Mouse (Mus musculus): ENCODE results near the gene Mid1. TPM values are rescaled to one million over a fixed set of nuclear protein-coding genes. Genes with fewer than 3 reads are reported as not detected.
"Not testable (repeated sequence)": the region's sequence is repeated elsewhere in the genome, so short reads cannot be mapped to it uniquely, and the experiment has no call there.

The Mid1 gene
- polyA plus RNA-seq, 1 experiment from 2014 or later = 20.2 TPM

DNA sequence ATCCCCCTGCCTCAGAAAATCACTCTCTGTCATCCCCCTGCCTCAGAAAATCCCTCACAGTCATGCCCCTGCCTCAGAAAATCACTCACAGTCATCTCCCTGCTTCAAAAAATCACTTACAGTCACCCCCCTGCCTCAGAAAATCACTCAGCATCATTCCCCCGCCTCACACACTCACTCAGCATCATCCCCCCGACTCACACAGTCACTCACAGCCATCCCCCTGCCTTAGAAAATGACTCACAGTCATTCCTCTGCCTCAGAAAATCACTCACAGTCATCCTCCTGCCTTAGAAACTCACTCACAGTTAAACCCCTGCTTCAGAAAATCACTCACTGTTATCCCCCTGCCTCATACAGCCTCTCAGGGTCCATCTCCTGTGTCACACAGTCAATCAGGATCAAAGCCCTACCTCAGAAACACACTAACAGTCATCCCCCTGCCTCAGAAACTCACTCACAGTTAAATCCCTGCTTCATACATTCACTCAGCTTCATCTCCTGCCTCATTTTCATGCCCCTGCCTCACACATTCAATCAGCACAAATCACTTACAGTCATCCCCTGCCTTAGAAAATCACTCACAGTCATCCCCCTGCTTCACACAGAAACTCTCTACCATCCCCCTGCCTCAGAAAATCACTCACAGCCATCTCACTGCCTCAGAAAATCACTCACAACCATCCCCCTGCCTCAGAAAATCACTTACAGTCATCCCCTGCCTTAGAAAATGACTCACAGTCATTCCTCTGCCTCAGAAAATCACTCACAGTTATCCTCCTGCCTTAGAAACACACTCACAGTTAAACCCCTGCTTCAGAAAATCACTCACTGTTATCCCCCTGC, 310.1 kb downstream of the Mid1 start:
- peaks cover 50% of the 10 kb centered on the region for H3K9me3 ChIP-seq (ENCODE audit: control insufficient read depth, low read length)

DNA sequence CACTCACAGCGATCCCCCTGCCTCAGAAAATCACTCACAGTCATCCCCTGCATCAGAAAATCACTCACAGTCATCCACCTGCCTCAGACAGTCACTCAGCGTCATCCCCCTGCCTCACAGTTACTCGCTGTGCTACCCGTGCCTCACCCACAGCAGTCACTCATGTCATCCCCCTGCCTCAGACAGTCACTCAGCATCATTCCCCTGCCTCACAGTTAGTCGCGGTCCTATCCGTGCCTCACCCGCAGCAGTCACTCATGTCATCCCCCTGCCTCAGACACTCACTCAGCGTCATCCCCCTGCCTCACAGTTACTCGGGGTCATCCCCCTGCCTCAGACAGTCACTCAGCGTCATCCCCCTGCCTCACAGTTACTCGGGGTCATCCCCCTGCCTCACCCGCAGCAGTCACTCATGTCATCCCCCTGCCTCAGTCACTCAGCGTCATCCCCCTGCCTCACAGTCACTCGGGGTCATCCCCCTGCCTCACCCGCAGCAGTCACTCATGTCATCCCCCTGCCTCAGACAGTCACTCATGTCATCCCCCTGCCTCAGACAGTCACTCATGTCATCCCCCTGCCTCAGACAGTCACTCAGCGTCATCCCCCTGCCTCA, 311.0 kb downstream of the Mid1 start:
- ATAC-seq (ENCODE audit: low FRiP score, low TSS enrichment); H3K4me1 ChIP-seq (ENCODE audit: control insufficient read depth, insufficient read depth, low read length); H3K36me3 ChIP-seq (ENCODE audit: control insufficient read depth, insufficient read depth, low read length); H3K4me3 ChIP-seq (ENCODE audit: low read length); H3K27me3 ChIP-seq (ENCODE audit: control insufficient read depth, insufficient read depth, low read length); H3K27ac ChIP-seq (ENCODE audit: low read depth, low read length); H3K4me2 ChIP-seq (replicated peaks; ENCODE audit: low read depth, low read length); H3K9ac ChIP-seq (ENCODE audit: low read depth, low read length): not testable (repeated sequence)
- WGBS = 62% methylated on average over 17 of the region's 17 CpGs
- peaks cover 52% of the 10 kb centered on the region for H3K9me3 ChIP-seq (ENCODE audit: control insufficient read depth, low read length)

More for the DNA sequence above, 310.1 kb downstream of the Mid1 start:
- not testable (repeated sequence) for H3K36me3 ChIP-seq (ENCODE audit: control insufficient read depth, insufficient read depth, low read length); H3K27me3 ChIP-seq (ENCODE audit: control insufficient read depth, insufficient read depth, low read length); H3K27ac ChIP-seq (ENCODE audit: low read depth, low read length); H3K4me3 ChIP-seq (ENCODE audit: low read length); H3K4me2 ChIP-seq (replicated peaks; ENCODE audit: low read depth, low read length); ATAC-seq (ENCODE audit: low FRiP score, low TSS enrichment); H3K4me1 ChIP-seq (ENCODE audit: control insufficient read depth, insufficient read depth, low read length); H3K9ac ChIP-seq (ENCODE audit: low read depth, low read length)
- 52% methylated on average over 2 of the region's 2 CpGs for WGBS

DNA sequence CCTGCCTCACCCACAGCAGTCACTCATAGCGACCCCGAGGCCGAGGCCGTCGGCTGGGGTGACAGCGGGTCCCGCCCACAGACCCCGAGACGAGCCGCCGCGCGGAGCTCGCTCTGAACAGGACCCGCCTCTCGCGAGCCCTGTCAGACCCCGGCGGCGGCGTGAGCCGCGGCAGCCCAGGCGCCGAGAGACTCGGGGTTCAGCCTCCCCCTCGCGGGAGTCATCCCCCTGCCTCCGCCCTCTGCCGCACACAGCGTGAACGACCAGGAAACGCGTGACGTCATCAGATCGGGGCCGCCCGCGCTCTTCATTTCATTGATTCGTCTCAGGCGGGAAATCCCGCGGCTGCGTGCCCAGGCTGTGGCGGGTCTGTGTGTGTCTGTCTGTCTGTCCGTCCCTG, 311.9 kb downstream of the Mid1 start:
- not testable (repeated sequence) for H3K36me3 ChIP-seq (ENCODE audit: control insufficient read depth, insufficient read depth, low read length); H3K27ac ChIP-seq (ENCODE audit: low read depth, low read length); H3K4me1 ChIP-seq (ENCODE audit: control insufficient read depth, insufficient read depth, low read length); H3K27me3 ChIP-seq (ENCODE audit: control insufficient read depth, insufficient read depth, low read length)
- 54% methylated on average over 46 of the region's 46 CpGs for WGBS
- peak overlapping the region; percentile 31 for H3K4me3 ChIP-seq (ENCODE audit: low read length)
- H3K9ac ChIP-seq (ENCODE audit: low read depth, low read length) = peak overlapping the region; percentile 0; the same call in 1 of the 2 replicates
- H3K9me3 ChIP-seq (ENCODE audit: control insufficient read depth, low read length) = peaks cover 53% of the 10 kb centered on the region
- H3K4me2 ChIP-seq (replicated peaks; ENCODE audit: low read depth, low read length) = peak overlapping the region; percentile 60
- ATAC-seq (ENCODE audit: low FRiP score, low TSS enrichment) = peak; percentile 34

DNA sequence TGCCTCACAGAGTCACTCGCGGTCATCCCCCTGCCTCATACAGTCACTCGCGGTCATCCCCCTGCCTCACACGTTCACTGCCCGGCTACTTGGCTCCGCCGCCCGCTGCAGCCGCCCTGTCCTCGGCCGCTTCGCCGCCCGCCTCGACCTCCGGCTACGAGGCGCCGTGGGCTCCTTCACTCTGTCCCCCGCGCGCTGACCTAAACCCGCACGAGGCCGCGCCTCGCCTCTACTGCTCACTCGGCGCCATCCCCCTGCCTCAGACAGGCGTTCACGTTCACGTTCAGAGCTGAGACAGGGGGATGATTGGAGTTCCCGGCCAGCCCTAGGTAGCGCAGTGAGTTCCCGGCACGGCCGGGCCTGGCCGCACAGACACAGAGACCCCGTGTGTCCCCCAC, 312.5 kb downstream of the Mid1 start:
- H3K27me3 ChIP-seq (ENCODE audit: control insufficient read depth, insufficient read depth, low read length); H3K36me3 ChIP-seq (ENCODE audit: control insufficient read depth, insufficient read depth, low read length); H3K4me1 ChIP-seq (ENCODE audit: control insufficient read depth, insufficient read depth, low read length): not testable (repeated sequence)
- H3K4me2 ChIP-seq (replicated peaks; ENCODE audit: low read depth, low read length) = peak overlapping the region; percentile 60
- peak overlapping the region; percentile 32; the same call in 1 of the 2 replicates for H3K27ac ChIP-seq (ENCODE audit: low read depth, low read length)
- peaks cover 49% of the 10 kb centered on the region for H3K9me3 ChIP-seq (ENCODE audit: control insufficient read depth, low read length)
- ATAC-seq (ENCODE audit: low FRiP score, low TSS enrichment) = peak; percentile 36; the same call in 1 of the 2 replicates
- 57% methylated on average over 40 of the region's 40 CpGs for WGBS
- H3K9ac ChIP-seq (ENCODE audit: low read depth, low read length) = peak overlapping the region; percentile 5
- H3K4me3 ChIP-seq (ENCODE audit: low read length) = peak overlapping the region; percentile 31

DNA sequence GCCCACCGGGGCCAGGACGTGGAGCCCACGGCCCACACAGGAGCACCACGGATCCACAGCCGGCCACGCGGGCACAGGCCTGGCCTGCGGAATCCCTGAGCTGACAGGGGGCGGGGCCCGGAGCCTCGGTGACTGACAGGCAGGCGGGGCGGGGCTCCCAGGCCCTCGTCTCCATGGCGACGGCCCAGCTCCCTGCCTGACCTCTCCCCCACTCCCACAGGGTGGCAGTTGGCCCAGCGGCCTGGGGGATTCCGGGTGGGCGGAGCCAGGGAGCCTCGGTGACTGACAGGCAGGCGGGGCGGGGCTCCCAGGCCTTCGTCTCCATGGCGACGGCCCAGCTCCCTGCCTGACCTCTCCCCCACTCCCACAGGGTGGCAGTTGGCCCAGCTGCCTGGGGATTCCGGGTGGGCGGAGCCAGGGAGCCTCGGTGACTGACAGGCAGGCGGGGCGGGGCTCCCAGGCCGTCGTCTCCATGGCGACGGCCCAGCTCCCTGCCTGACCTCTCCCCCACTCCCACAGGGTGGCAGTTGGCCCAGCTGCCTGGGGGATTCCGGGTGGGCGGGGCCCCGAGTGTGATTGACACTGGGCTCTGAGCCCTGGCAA, 313.0 kb downstream of the Mid1 start:
- peak; percentile 93 for ATAC-seq (ENCODE audit: low FRiP score, low TSS enrichment)
- Histone ChIP-seq H3K9ac (ENCODE audit: low read depth, low read length) (peak overlapping the region; percentile 5), H3K4me2 (replicated peaks; ENCODE audit: low read depth, low read length) (peak overlapping the region; percentile 60), H3K4me3 (ENCODE audit: low read length) (peak overlapping the region; percentile 31), H3K9me3 (ENCODE audit: control insufficient read depth, low read length) (peaks cover 45% of the 10 kb centered on the region), H3K27ac (ENCODE audit: low read depth, low read length) (peak overlapping the region; percentile 32; the same call in 1 of the 2 replicates)
- H3K27me3 ChIP-seq (ENCODE audit: control insufficient read depth, insufficient read depth, low read length); H3K36me3 ChIP-seq (ENCODE audit: control insufficient read depth, insufficient read depth, low read length); H3K4me1 ChIP-seq (ENCODE audit: control insufficient read depth, insufficient read depth, low read length): not testable (repeated sequence)
- WGBS = 34% methylated on average over 37 of the region's 37 CpGs

DNA sequence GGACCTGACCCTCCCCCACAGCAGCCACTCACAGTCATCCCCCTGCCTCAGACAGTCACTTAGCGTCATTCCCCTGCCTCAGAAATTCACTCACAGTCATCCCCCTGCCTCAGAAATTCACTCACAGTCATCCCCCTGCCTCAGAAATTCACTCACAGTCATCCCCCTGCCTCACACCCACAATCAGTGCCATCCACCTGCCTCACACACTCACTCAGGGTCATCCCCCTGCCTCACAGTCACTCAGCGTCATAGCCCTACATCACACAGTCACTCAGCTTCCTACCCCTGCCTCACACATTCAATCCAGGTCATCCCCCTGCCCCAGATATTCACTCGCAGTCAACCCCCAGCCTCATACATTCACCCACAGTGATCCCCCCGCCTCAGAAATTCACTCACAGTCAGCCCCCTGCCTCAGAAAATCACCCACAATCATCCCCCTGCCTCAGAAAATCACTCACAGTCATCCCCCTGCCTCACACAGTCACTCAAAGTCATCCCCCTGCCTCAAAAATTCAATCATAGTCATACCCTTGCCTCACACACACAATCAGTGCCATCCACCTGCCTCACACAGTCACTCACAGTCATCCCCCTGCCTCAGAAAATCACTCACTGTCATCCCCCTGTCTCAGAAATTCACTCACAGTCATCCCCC, 313.7 kb downstream of the Mid1 start:
- H3K9ac ChIP-seq (ENCODE audit: low read depth, low read length); H3K27me3 ChIP-seq (ENCODE audit: control insufficient read depth, insufficient read depth, low read length); H3K36me3 ChIP-seq (ENCODE audit: control insufficient read depth, insufficient read depth, low read length); H3K27ac ChIP-seq (ENCODE audit: low read depth, low read length); H3K4me1 ChIP-seq (ENCODE audit: control insufficient read depth, insufficient read depth, low read length); H3K4me2 ChIP-seq (replicated peaks; ENCODE audit: low read depth, low read length); H3K4me3 ChIP-seq (ENCODE audit: low read length); ATAC-seq (ENCODE audit: low FRiP score, low TSS enrichment): not testable (repeated sequence)
- 57% methylated on average over 4 of the region's 4 CpGs for WGBS
- peaks cover 40% of the 10 kb centered on the region for H3K9me3 ChIP-seq (ENCODE audit: control insufficient read depth, low read length)

DNA sequence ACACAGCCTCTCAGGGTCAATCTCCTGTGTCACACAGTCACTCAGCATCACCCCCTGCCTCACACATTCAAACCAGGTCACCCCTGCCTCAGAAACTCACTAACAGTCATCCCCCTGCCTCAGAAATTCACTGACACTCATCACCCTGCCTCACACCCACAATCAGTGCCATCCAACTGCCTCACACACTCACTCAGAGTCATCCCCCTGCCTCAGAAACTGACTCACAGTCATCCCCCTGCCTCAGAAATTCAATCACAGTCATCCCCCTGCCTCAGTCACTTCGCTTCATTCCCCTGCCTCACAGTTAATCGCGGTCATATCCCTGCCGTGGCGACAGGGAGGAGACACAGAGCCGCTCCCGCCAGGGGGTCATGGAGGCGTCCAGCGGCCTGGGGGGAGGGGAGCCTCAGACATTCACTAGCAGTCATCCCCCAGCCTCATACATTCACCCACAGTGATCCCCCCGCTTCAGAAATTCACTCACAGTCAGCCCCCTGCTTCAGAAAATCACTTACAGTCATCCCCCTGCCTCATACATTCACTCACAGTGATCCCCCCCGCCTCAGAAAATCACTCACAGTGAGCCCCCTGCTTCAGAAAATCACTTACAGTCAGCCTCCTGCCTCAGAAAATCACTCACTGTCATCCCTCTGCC, 314.4 kb downstream of the Mid1 start:
- WGBS = 50% methylated on average over 11 of the region's 11 CpGs

DNA sequence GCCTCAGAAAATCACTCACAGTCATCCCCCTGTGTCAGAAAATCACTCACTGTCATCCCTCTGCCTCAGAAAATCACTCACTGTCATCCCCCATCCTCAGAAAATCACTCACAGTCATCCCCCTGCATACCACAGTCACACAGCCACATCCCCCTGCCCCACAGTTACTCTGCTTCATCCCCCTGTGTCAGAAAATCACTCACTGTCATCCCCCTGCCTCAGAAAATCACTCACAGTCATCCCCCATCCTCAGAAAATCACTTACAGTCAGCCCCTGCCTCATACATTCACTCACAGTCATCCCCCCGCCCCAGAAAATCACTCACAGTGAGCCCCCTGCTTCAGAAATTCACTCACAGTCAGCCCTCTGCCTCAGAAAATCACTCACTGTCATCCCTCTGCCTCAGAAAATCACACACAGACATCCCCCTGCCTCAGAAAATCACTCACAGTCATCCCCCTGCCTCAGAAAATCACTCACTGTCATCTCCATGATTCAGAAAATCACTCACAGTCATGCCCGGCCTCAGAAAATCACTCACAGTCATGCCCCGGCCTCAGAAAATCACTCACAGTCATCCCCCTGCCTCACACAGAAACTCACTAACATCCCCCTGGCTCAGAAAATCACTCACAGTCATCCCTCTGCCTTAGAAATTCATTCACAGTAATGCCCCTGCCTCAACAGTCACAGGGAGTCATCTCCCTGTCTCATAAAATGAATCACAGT, 315.1 kb downstream of the Mid1 start:
- not testable (repeated sequence) for H3K27me3 ChIP-seq (ENCODE audit: control insufficient read depth, insufficient read depth, low read length); H3K4me2 ChIP-seq (replicated peaks; ENCODE audit: low read depth, low read length); H3K4me3 ChIP-seq (ENCODE audit: low read length); H3K27ac ChIP-seq (ENCODE audit: low read depth, low read length); H3K4me1 ChIP-seq (ENCODE audit: control insufficient read depth, insufficient read depth, low read length); ATAC-seq (ENCODE audit: low FRiP score, low TSS enrichment); H3K36me3 ChIP-seq (ENCODE audit: control insufficient read depth, insufficient read depth, low read length); H3K9ac ChIP-seq (ENCODE audit: low read depth, low read length)
- H3K9me3 ChIP-seq (ENCODE audit: control insufficient read depth, low read length) = peaks cover 31% of the 10 kb centered on the region
- 75% methylated on average over 3 of the region's 3 CpGs for WGBS

More for the DNA sequence above, 314.4 kb downstream of the Mid1 start:
- H3K9me3 ChIP-seq (ENCODE audit: control insufficient read depth, low read length) = peaks cover 37% of the 10 kb centered on the region
- not testable (repeated sequence) for H3K4me1 ChIP-seq (ENCODE audit: control insufficient read depth, insufficient read depth, low read length); H3K4me3 ChIP-seq (ENCODE audit: low read length); H3K27me3 ChIP-seq (ENCODE audit: control insufficient read depth, insufficient read depth, low read length); H3K36me3 ChIP-seq (ENCODE audit: control insufficient read depth, insufficient read depth, low read length); ATAC-seq (ENCODE audit: low FRiP score, low TSS enrichment); H3K27ac ChIP-seq (ENCODE audit: low read depth, low read length); H3K9ac ChIP-seq (ENCODE audit: low read depth, low read length); H3K4me2 ChIP-seq (replicated peaks; ENCODE audit: low read depth, low read length)
